Mouse (Mus musculus) heart, adult 11 months (tissue): ENCODE measurements at regions not wholly inside any gene's neighbourhood (a gene's known extent, or its start where the extent isn't known, plus 50 kb on each side); places are given as distances from the start of the nearest gene placed in this dataset.

ENCODE experiments used
- DNase-seq: peaks from one replicate; pipeline ENCODE4 v3.0.0; 2022

DNA sequence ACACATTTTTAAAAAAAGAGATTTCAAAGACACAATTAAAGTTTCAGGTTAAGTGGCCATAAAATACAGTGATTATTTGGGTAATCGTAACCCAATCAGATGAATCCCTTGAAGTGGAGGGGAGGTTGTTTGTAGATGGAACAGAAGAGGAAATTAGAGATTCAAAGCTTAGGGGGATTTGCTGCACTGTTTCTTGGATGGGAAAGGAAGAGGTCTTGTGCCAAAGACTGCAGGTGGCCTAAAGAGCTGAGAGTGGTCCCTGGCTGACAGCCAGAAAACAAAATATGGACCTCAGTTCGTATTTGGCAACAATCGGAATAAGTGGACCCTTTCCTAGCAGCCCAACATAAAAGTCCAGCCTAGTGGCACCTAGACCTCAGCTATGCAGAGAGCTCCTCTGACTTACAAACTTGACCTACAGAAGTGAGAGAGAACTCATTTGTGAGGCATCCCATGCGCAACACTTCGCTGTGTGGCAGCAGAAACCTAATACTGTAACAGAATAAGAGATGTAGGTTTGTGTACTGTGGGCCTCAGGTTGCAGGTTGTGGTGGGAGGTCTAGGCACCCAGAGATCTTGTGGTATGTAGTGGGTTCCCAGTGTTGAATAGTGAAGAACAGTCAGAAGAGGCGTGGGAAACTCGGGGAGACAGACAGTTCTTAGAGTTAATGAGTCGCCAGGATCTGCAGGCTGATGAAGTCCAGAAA, 110.0 kb upstream of the Ccdc54 start:
- DNase-seq, result peak; percentile 76

DNA sequence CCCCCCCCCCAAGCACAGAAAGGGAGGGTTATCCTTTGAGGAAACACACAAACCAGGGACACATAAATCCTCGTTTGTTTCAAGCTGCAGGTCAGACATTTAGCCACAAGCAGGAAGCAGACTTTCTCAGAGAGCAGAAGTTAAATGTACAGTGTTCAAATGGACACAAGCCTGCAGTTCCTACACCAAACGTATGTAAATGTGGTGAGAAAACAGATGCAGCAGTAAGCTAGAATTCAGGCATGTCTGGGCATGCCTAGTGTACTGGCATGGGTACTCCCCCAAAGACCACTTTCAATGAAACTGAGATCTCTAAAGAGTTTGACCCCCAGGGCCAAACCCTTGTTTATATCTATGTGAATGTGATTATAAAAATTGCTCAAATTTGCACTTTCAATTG, 109.2 kb upstream of the Ccdc54 start:
- DNase-seq, result no peak

DNA sequence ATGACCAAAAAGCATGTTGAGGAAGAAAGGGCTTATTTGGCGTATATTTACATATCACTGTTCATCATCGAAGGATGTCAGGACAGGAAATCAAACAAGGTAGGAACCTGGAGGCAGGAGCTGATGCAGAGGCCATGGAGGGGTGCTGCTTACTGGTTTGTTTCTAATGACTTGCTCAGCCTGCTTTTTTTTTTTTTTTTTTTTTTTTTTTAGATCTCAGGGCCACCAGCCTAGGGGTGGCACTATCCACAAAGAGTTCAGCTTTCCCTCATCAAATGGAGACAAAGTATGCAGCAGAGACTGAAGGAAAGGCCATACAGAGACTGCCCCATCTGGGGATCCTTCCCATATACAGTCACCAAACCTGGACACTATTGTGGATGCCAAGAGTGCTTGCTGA, 106.8 kb upstream of the Ccdc54 start:
- DNase-seq, result no peak

DNA sequence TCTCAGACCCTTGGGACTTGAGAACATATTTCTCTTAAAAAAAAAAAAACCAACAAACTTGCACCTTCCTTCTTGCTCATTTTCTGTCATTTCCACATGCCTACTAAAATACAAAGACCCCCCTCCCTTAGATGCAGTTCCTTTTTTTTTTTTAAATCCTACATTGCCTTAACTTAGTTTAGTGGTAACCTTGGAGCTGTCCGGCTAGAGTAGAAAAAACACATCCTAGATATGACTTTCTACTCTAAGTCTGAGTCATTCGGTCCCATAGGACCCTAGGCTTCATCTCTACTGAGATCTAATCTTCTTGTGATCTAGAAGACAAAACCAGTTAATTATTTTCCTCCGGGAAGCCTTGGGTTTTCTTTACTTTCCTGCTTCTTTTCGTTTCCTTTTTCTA, 105.1 kb upstream of the Ccdc54 start:
- no peak for DNase-seq

DNA sequence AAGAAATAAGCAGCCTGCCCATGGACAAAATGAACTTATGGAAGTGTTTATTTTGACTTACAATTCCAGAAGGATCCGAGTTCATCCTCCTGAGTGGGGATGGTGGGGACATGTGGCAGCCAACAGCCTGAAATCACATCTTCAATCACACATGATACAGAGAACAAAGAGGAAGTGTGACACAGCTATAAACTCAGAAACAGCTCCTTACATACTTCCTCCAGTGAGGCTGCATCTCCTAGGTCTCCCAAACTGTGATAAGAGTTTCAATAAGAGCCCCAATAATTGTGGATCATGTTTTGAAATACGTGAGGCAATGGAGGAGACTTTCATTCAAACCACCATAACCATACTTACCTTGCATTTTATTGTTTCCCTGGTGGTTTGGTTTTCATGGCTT, 103.1 kb upstream of the Ccdc54 start:
- DNase-seq, result no peak

DNA sequence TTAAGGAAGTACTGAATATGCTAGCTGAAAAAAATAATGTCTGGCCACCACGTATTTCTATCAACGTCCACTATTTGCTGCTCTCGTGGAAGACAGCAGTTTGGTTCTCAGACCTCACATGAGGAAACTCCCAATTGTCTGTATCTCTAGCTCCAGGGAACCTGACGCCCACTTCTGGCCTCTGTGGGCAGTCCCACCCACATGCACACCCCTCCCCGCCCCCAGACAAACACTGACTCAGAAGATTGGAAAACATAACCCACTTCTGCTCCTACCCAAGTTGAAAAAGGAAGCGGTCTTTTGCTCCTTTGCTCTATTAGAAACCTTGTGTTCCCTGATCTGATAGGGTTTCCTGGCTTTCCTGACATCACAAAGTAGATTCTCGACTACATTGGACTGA, 99.9 kb upstream of the Ccdc54 start:
- DNase-seq, result no peak

DNA sequence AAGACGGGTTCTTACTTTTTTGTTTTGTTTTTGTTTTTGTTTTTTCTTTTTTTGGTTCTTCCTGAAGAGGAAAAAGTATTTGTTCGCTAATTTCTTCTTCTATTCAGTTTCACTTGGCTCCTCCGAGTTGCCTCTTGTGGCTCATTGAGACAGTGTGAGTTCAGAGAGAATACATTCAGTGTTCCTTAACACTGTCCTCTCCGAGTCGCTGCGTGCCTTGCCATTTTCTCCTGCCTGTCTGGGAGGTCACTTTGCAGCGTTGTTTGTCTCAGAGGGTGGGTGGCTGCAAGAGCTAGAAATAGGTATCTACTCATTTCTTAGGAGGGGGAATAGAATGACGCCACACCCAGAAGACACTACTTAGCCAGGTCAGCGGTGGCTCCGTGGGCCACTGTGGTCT, 98.6 kb upstream of the Ccdc54 start:
- no peak for DNase-seq

DNA sequence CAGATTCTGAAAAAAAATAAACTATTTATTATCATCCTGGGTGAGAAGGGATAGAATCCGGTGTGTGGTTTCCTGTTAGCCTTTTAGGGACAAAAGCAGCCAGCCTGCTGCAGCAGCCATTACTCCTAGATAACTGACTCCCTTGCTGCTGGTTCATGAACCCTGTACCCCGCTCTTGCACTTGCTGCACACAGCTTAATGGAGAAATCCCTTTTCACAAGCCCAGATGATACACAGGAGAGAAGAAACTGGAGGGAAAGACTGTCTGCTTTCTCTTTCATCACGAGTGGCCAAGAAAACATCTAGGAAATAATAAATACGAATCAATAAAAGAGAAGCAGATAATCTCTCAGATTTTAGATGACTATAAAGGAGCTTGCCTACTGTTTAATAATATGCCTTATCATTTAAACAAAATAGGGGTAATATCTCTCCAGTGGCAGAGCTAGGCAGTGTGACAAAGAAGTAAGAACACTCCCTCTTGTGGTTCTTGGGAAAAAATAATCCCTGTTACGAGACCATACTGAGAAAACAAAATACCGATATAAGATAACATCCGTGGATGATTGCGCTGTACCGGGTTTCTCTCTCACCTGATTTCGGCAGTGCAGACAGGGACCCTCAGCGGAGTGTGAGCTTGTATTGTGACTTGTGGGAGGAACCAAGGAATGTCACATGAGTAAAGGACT, 98.0 kb upstream of the Ccdc54 start:
- no peak for DNase-seq

DNA sequence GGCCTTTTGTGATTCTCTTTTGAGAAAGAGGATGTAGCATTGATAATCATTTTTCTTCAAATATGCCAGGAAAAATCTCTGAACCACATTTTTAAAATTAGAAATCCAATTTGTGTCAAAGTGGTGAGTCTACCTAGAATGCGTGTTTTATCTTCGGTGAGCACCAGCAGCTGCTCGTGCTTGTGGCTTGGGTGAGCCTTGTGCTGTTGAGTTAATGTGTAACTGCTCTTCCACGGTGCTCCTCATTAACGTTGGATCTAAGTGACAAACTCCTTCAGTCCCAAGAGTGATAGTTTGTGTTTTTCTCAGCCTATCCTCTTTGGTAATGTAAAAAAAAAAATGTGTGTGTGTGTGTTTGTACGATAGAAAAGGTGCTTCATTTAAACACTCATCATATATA, 88.7 kb upstream of the Ccdc54 start:
- DNase-seq, result no peak

DNA sequence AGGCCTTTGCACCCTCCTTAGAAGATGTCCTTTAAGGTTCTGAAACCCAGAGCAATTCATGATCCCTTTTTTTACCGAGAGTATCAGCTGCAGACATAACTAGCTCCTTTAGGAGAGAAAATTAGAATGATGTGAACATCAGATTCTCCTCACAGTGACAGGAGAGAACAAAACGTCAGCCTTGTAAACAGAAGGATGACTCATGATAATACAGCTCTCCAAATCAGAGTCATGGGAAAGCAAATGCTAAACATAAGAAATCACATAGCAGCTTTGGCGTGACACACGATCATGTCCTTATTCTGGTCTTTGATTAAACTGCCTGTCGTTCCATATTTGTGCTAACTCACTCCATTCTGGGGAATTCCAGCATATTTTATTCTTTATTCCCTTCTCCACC, 82.4 kb upstream of the Ccdc54 start:
- no peak for DNase-seq

DNA sequence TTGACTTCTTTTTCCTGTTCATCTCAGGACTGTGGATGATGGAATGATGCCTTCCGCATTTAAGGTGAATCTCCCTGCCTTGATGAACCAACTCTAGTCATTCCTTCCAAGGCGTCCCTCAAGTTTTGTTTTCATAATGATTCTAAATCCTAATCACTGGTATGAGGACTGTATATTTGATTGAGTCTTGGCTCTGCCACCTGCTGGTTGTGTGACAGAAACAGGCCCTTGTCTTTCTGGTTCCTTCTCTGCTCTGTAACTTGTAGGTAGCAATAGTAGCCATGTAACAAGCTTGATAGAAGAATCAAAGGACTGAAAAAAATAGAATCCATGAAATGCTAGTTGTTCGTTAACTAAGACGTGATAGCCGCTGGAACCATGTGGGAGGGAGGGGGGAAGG, 81.8 kb upstream of the Ccdc54 start:
- no peak for DNase-seq

DNA sequence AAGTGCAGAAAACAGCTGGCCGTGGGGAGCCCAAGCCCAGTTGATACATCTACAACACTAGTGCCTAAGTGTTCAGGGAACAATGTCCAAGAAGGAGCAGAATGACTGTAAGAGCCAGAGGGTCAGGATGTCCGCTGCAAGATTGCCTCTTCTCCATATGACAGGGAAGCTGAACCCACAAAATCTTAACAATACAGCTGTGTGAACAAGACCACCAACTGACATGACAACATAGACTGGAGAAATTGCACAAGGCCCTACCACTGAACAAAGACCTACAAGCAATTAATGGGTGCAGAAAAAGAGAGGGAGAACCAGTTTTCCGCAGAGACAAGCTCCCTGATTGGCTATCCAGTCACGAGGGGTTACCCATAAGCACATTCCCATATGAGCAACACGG, 80.2 kb upstream of the Ccdc54 start:
- no peak for DNase-seq

DNA sequence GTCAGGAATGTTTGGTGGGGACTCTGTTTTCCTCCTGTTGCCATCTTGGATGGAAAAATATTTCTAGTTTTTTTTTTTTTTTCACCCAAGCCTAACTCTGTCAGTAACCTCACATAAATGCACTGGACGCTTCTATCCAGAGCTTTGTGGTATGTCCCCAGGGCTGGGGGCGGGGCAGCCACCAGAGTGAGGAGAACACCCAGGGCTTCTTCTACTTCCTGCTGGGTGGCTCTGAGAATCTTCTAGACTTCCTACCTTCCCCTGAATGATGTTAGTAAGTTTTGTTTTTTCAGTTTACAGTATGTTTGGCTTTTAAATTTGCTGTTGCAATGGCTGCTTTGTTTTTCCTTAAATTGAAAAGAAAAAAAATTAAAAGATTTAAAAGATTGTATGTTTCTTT, 73.3 kb upstream of the Ccdc54 start:
- DNase-seq, result no peak
